ENCODE assay signal across 8 mouse cellular contexts in the genomic region with DNA sequence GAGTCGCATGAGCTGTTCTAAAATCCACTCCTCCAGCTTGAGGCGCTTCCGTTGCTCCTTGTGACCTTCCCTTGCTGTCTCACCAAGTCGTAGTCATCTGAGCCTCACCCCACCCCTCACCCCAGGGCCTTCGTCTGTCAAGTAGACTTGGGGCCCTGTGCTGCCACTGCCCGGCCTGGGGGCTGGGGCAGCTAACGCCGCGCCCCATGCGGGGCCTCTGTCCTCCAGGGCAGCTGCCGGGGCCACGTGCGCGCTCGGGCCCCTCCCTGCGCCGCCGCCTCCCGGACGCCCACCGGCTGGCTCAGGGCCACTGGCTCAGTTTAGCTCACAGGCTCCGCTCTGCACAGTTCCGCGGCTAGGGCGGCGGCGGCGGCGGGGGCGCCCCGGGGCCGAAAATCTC. TPM values are rescaled to one million over a fixed set of nuclear protein-coding genes. Genes with fewer than 3 reads are reported as not detected.
DNase-seq lines count a peak whose midpoint lies in the region; ATAC-seq lines count a peak whose summit lies in the region.

No protein-coding gene starts in this region.

- H3K4me2 ChIP-seq in kidney, embryonic 14.5 days (replicated peaks; ENCODE audit: low read depth, low read length) = peak overlapping the region; percentile 41; the same call in 1 of the 2 replicates
- H3K4me2 ChIP-seq in forebrain, embryonic 11.5 days (ENCODE audit: low read depth, low read length, severe bottlenecking) = peak overlapping the region; percentile 31; the same call in 1 of the 2 replicates
- H3K4me2 ChIP-seq in limb, embryonic 11.5 days (ENCODE audit: low read depth, severe bottlenecking) = peak overlapping the region; percentile 28; the same call in 1 of the 2 replicates
- H3K4me2 ChIP-seq in neural tube, embryonic 15.5 days = peak overlapping the region; percentile 45

- no peak overlapping the region for H3K27ac ChIP-seq in kidney, embryonic 14.5 days (ENCODE audit: low read depth, low read length)
- no peak overlapping the region for H3K27ac ChIP-seq in forebrain, embryonic 11.5 days (ENCODE audit: low read depth, low read length)
- no peak overlapping the region for H3K27ac ChIP-seq in limb, embryonic 11.5 days (replicated peaks; ENCODE audit: low read depth, low read length)
- H3K27ac ChIP-seq in neural tube, embryonic 15.5 days (replicated peaks) = no peak overlapping the region

- no peaks in the 10 kb centered on the region for H3K9me3 ChIP-seq in kidney, embryonic 14.5 days (ENCODE audit: control insufficient read depth, low read length)
- H3K9me3 ChIP-seq in forebrain, embryonic 11.5 days (ENCODE audit: control insufficient read depth, low read length) = no peaks in the 10 kb centered on the region
- H3K9me3 ChIP-seq in limb, embryonic 11.5 days (ENCODE audit: control insufficient read depth, low read length) = no peaks in the 10 kb centered on the region
- no peaks in the 10 kb centered on the region for H3K9me3 ChIP-seq in neural tube, embryonic 15.5 days (replicated peaks)

- DNase-seq in kidney, adult 18-20 months = no peak
- peak; percentile 63 for DNase-seq in ZHBTc4 (ENCODE audit: low read depth, low spot score)
- DNase-seq in forebrain, embryonic 11.5 days (ENCODE audit: low spot score) = peak; percentile 49
- DNase-seq in limb, embryonic 11.5 days (ENCODE audit: low spot score) = no peak
- no peak for DNase-seq in thymus, postnatal 14 days

- peak; percentile 80; the same call in 1 of the 2 replicates for ATAC-seq in kidney, embryonic 14.5 days (ENCODE audit: low FRiP score, low TSS enrichment)
- 0 out of 2 replicates have a peak, but pooled peaks have one; percentile 39 for ATAC-seq in forebrain, embryonic 11.5 days (replicated peaks; ENCODE audit: low FRiP score)
- ATAC-seq in limb, embryonic 11.5 days (ENCODE audit: insufficient number of reproducible peaks, low FRiP score, low TSS enrichment, low read depth) = no peak
- no peak for ATAC-seq in neural tube, embryonic 15.5 days (ENCODE audit: low FRiP score)
- no peak for ATAC-seq in cerebellum, adult (ENCODE audit: insufficient number of reproducible peaks, low FRiP score, low TSS enrichment)

- peak overlapping the region; percentile 12; the same call in 1 of the 2 replicates for H3K4me3 ChIP-seq in kidney, embryonic 14.5 days (ENCODE audit: low read length)
- H3K4me3 ChIP-seq in forebrain, embryonic 11.5 days (ENCODE audit: low read depth, low read length) = no peak overlapping the region; the same call in 1 of the 2 replicates
- H3K4me3 ChIP-seq in limb, embryonic 11.5 days (ENCODE audit: low read depth, low read length) = no peak overlapping the region
- peak overlapping the region; percentile 9 for H3K4me3 ChIP-seq in neural tube, embryonic 15.5 days (replicated peaks)

- H3K36me3 ChIP-seq in kidney, embryonic 14.5 days (ENCODE audit: control insufficient read depth, insufficient read depth, low read length) = no peaks in the 10 kb centered on the region
- H3K36me3 ChIP-seq in forebrain, embryonic 11.5 days (ENCODE audit: control insufficient read depth, insufficient read depth, low read length) = no peaks in the 10 kb centered on the region
- no peaks in the 10 kb centered on the region for H3K36me3 ChIP-seq in limb, embryonic 11.5 days (ENCODE audit: control insufficient read depth, insufficient read depth, low read length)
- H3K36me3 ChIP-seq in neural tube, embryonic 15.5 days = no peaks in the 10 kb centered on the region

- H3K9ac ChIP-seq in kidney, embryonic 14.5 days (ENCODE audit: low read depth, low read length) = no peak overlapping the region; the same call in 1 of the 2 replicates
- no peak overlapping the region for H3K9ac ChIP-seq in forebrain, embryonic 11.5 days (ENCODE audit: low read length)
- H3K9ac ChIP-seq in limb, embryonic 11.5 days (ENCODE audit: low read length) = no peak overlapping the region
- H3K9ac ChIP-seq in neural tube, embryonic 15.5 days (replicated peaks) = no peak overlapping the region

- H3K27me3 ChIP-seq in kidney, embryonic 14.5 days (ENCODE audit: control insufficient read depth, insufficient read depth, low read length) = no peaks in the 10 kb centered on the region
- H3K27me3 ChIP-seq in forebrain, embryonic 11.5 days (ENCODE audit: control insufficient read depth, insufficient read depth, low read length) = no peaks in the 10 kb centered on the region
- H3K27me3 ChIP-seq in limb, embryonic 11.5 days (ENCODE audit: control insufficient read depth, insufficient read depth, low read length) = no peaks in the 10 kb centered on the region
- no peaks in the 10 kb centered on the region for H3K27me3 ChIP-seq in neural tube, embryonic 15.5 days (replicated peaks)

- 28% methylated on average over 30 of the region's 32 CpGs for WGBS in kidney, embryonic 14.5 days
- WGBS in forebrain, embryonic 11.5 days = 25% methylated on average over 32 of the region's 32 CpGs
- 24% methylated on average over 32 of the region's 32 CpGs for WGBS in limb, embryonic 11.5 days
- WGBS in neural tube, embryonic 15.5 days = 20% methylated on average over 32 of the region's 32 CpGs

- peaks cover 3% of the 10 kb centered on the region; the same call in 1 of the 2 replicates for H3K4me1 ChIP-seq in kidney, embryonic 14.5 days (ENCODE audit: control insufficient read depth, insufficient read depth, low read length)
- no peaks in the 10 kb centered on the region for H3K4me1 ChIP-seq in forebrain, embryonic 11.5 days (replicated peaks; ENCODE audit: control insufficient read depth, insufficient read depth, low read length)
- no peaks in the 10 kb centered on the region for H3K4me1 ChIP-seq in limb, embryonic 11.5 days (ENCODE audit: control insufficient read depth, insufficient read depth, low read length)
- H3K4me1 ChIP-seq in neural tube, embryonic 15.5 days = no peaks in the 10 kb centered on the region

RNA-seq across cellular contexts. Expression of gene Mbtps2, which starts 14.4 kb away (rescaled TPM):
- 17.1 and 28.5 TPM in 2 replicates for polyA plus RNA-seq in kidney, embryonic 14.5 days (2014; fragmentation: Nextera tagmentation; extraction: Ambion mirVana)
- polyA plus RNA-seq in forebrain, embryonic 11.5 days (2014; fragmentation: Nextera tagmentation; extraction: Ambion mirVana) = 21.8 and 30.7 TPM in 2 replicates
- polyA plus RNA-seq in limb, embryonic 11.5 days (2014; fragmentation: Nextera tagmentation; extraction: Ambion mirVana) = 28.7 and 31.0 TPM in 2 replicates
- 29.9 and 30.3 TPM in 2 replicates for polyA plus RNA-seq in neural tube, embryonic 15.5 days (2015; fragmentation: Nextera tagmentation; extraction: Ambion mirVana)

RNA-seq across cellular contexts. Expression of gene Yy2, which starts 44.1 kb away (rescaled TPM):
- polyA plus RNA-seq in kidney, embryonic 14.5 days (2014; fragmentation: Nextera tagmentation; extraction: Ambion mirVana) = 4.0 and 6.6 TPM in 2 replicates
- polyA plus RNA-seq in forebrain, embryonic 11.5 days (2014; fragmentation: Nextera tagmentation; extraction: Ambion mirVana) = 5.4 and 6.9 TPM in 2 replicates
- polyA plus RNA-seq in limb, embryonic 11.5 days (2014; fragmentation: Nextera tagmentation; extraction: Ambion mirVana) = 7.5 and 8.1 TPM in 2 replicates
- 0.89 and 1.1 TPM in 2 replicates for polyA plus RNA-seq in neural tube, embryonic 15.5 days (2015; fragmentation: Nextera tagmentation; extraction: Ambion mirVana)

Comparison
In these comparisons a context has a peak if more than half of its experiments do, and no peak if none do; other contexts are left out.
1. ATAC-seq: peak in kidney, embryonic 14.5 days (single experiment) and forebrain, embryonic 11.5 days (single experiment); none in limb, embryonic 11.5 days (single experiment), neural tube, embryonic 15.5 days (single experiment) and cerebellum, adult (single experiment).
2. H3K4me3 ChIP-seq: peak in kidney, embryonic 14.5 days (single experiment) and neural tube, embryonic 15.5 days (single experiment); none in forebrain, embryonic 11.5 days (single experiment) and limb, embryonic 11.5 days (single experiment).
3. DNase-seq: peak in ZHBTc4 (single experiment) and forebrain, embryonic 11.5 days (single experiment); none in kidney, adult 18-20 months (single experiment), limb, embryonic 11.5 days (single experiment) and thymus, postnatal 14 days (single experiment).
4. Peak in every context shown above with its lines, with median percentiles within 50 percentile points of each other: H3K4me2 ChIP-seq.